Mouse (Mus musculus): ENCODE results near the gene Wbp2nl. TPM values are rescaled to one million over a fixed set of nuclear protein-coding genes. Genes with fewer than 3 reads are reported as not detected.

Wbp2nl gene
- polyA plus RNA-seq, 1 experiment from 2014 or later = 0.22 TPM

DNA sequence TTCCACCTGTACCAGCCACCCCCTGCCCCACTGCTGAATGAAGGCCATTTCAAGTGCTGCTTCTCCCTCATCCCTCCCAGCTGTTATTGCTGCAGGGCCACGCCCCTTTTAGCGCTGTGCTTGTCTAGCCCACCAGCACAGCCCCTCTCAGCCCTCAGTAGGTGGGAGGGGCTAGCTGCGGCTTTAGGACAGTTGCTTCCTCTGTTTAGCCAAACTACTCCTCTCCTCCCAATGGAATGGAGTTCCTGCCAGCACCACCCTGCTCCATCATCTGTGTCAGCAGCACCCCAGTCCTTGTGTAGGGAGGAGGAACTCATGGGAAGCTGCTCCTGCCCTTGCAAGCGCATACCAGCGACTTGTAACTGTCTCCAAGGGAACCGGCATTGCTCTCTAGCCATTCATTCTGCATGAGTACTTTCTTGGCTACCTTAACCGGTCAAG lies 5.5 kb upstream of the Wbp2nl start:
- Histone ChIP-seq H3K4me3 (ENCODE audit: low read length) (no peak overlapping the region), H3K27ac (ENCODE audit: low read length) (no peak overlapping the region), H3K36me3 (ENCODE audit: control insufficient read depth, insufficient read depth) (no peaks in the 10 kb centered on the region), H3K4me1 (ENCODE audit: control insufficient read depth, insufficient read depth, low read length) (peaks cover 9% of the 10 kb centered on the region), H3K4me2 (ENCODE audit: low read depth, low read length) (peak overlapping the region; percentile 25; the same call in 1 of the 2 replicates), H3K27me3 (ENCODE audit: control insufficient read depth, insufficient read depth, low read length) (no peaks in the 10 kb centered on the region), H3K9me3 (replicated peaks; ENCODE audit: control insufficient read depth, low read length) (no peaks in the 10 kb centered on the region), H3K9ac (ENCODE audit: low read length) (no peak overlapping the region)
- WGBS = 9% methylated on average over 7 of the region's 7 CpGs
- ATAC-seq (replicated peaks; ENCODE audit: extremely low read depth, insufficient read depth, low FRiP score) = no peak

DNA sequence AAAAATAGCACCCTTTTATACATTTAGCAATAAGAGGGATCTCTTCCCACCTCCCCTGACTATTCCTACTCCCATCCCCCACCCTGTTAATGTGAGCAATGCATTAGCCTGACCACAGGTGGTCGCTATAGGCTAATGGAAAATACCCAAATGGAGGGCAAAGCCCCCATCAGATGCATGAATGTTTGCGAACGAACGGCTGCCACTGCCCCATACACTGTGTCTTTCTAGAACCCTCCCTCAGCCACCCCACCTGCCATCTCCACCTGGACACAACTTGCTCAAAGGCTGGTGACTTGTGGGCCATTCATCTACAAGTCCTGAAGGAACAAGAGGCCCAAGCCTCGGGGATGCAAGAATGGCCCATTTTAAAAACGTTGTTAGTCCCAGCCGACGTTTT lies 4.7 kb upstream of the Wbp2nl start:
- 40% methylated on average over 8 of the region's 8 CpGs for WGBS

DNA sequence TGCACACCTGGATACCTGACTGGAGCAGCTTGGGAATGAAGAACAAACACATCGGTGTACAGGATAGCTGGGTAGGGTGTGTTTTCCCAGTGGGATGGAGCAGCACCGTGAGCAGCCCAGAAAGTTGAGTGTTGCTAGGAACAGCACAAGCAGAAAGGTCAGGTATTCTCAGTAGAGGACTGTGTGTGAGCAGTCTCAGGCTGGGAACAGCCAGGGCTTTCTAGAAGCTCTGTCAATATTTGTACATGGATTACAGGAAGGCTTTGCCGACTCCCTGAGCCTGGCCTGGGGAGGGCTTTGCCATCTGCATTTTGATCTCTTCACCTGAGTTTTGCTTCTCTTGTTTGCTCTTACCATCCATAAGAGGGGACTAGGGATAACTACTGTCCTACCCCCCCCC lies 8.4 kb downstream of the Wbp2nl start:
- H3K27me3 ChIP-seq (ENCODE audit: control insufficient read depth, insufficient read depth, low read length) = no peaks in the 10 kb centered on the region

More for the DNA sequence above, 4.7 kb upstream of the Wbp2nl start:
- H3K9me3 ChIP-seq (replicated peaks; ENCODE audit: control insufficient read depth, low read length) = no peaks in the 10 kb centered on the region
- H3K36me3 ChIP-seq (ENCODE audit: control insufficient read depth, insufficient read depth) = no peaks in the 10 kb centered on the region
- H3K4me2 ChIP-seq (ENCODE audit: low read depth, low read length) = no peak overlapping the region
- H3K27me3 ChIP-seq (ENCODE audit: control insufficient read depth, insufficient read depth, low read length) = no peaks in the 10 kb centered on the region
- peaks cover 9% of the 10 kb centered on the region for H3K4me1 ChIP-seq (ENCODE audit: control insufficient read depth, insufficient read depth, low read length)
- no peak overlapping the region for H3K27ac ChIP-seq (ENCODE audit: low read length)
- H3K4me3 ChIP-seq (ENCODE audit: low read length) = no peak overlapping the region
- H3K9ac ChIP-seq (ENCODE audit: low read length) = no peak overlapping the region
- 0 out of 2 replicates have a peak, but pooled peaks have one; percentile 23 for ATAC-seq (replicated peaks; ENCODE audit: extremely low read depth, insufficient read depth, low FRiP score)

DNA sequence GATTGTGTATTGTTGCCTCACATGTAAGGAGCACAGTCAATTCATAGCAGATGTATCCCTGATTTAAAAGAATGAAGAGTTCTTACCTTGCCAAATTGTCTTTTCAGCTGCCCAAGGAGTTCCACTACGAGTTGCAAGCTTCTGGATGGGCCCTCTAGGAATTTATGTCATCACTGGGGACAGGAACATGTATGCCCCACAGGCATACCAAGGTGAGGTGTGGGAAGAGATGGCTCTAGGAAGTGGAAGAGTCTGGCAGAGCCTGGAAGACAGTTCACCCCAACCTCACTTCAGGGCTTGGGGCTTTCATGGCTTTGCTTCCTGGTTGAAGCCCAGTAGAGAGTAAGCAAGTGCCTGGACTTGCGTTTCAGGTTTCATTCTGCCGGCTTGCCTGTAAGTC lies 9.7 kb downstream of the Wbp2nl start:
- Histone ChIP-seq H3K4me2 (ENCODE audit: low read depth, low read length) (no peak overlapping the region), H3K36me3 (ENCODE audit: control insufficient read depth, insufficient read depth) (no peaks in the 10 kb centered on the region), H3K4me1 (ENCODE audit: control insufficient read depth, insufficient read depth, low read length) (no peaks in the 10 kb centered on the region), H3K9me3 (replicated peaks; ENCODE audit: control insufficient read depth, low read length) (no peaks in the 10 kb centered on the region), H3K27me3 (ENCODE audit: control insufficient read depth, insufficient read depth, low read length) (no peaks in the 10 kb centered on the region), H3K27ac (ENCODE audit: low read length) (no peak overlapping the region), H3K9ac (ENCODE audit: low read length) (no peak overlapping the region), H3K4me3 (ENCODE audit: low read length) (no peak overlapping the region)
- whole genome bisulfite sequencing = 74% methylated on average over 3 of the region's 3 CpGs
- no peak for ATAC-seq (replicated peaks; ENCODE audit: extremely low read depth, insufficient read depth, low FRiP score)

More for the DNA sequence above, 8.4 kb downstream of the Wbp2nl start:
- Histone ChIP-seq H3K27ac (ENCODE audit: low read length) (no peak overlapping the region), H3K9ac (ENCODE audit: low read length) (no peak overlapping the region), H3K36me3 (ENCODE audit: control insufficient read depth, insufficient read depth) (no peaks in the 10 kb centered on the region), H3K9me3 (replicated peaks; ENCODE audit: control insufficient read depth, low read length) (no peaks in the 10 kb centered on the region), H3K4me2 (ENCODE audit: low read depth, low read length) (no peak overlapping the region), H3K4me1 (ENCODE audit: control insufficient read depth, insufficient read depth, low read length) (no peaks in the 10 kb centered on the region), H3K4me3 (ENCODE audit: low read length) (no peak overlapping the region)
- ATAC-seq (replicated peaks; ENCODE audit: extremely low read depth, insufficient read depth, low FRiP score) = no peak
- WGBS = 66% methylated on average over 3 of the region's 3 CpGs

DNA sequence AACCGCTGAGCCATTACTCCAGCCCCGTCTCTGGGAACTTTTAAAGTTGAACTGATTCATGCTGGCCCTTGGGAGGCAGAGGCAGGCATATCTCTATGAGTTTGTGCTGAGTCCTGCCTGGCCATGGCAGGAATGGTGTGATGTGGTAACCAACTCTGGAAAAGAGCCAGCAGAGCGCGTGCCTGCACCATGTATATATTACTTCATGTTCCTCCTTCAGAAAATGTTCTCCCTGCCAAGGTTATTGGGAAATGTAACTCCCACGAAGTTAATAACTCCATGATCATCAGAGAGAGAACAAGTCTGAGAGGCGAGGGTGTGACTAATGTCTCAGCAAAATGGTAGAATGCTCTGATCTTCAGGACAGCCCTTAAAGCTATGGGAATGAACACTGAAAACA lies 19.1 kb downstream of the Wbp2nl start:
- H3K4me1 ChIP-seq (ENCODE audit: control insufficient read depth, insufficient read depth, low read length) = no peaks in the 10 kb centered on the region
- H3K9ac ChIP-seq (ENCODE audit: low read length) = no peak overlapping the region
- no peaks in the 10 kb centered on the region for H3K27me3 ChIP-seq (ENCODE audit: control insufficient read depth, insufficient read depth, low read length)
- no peak overlapping the region for H3K27ac ChIP-seq (ENCODE audit: low read length)
- 78% methylated on average over 6 of the region's 6 CpGs for WGBS
- H3K36me3 ChIP-seq (ENCODE audit: control insufficient read depth, insufficient read depth) = no peaks in the 10 kb centered on the region
- no peak overlapping the region for H3K4me2 ChIP-seq (ENCODE audit: low read depth, low read length)
- H3K4me3 ChIP-seq (ENCODE audit: low read length) = no peak overlapping the region
- ATAC-seq (replicated peaks; ENCODE audit: extremely low read depth, insufficient read depth, low FRiP score) = no peak
- no peaks in the 10 kb centered on the region for H3K9me3 ChIP-seq (replicated peaks; ENCODE audit: control insufficient read depth, low read length)

DNA sequence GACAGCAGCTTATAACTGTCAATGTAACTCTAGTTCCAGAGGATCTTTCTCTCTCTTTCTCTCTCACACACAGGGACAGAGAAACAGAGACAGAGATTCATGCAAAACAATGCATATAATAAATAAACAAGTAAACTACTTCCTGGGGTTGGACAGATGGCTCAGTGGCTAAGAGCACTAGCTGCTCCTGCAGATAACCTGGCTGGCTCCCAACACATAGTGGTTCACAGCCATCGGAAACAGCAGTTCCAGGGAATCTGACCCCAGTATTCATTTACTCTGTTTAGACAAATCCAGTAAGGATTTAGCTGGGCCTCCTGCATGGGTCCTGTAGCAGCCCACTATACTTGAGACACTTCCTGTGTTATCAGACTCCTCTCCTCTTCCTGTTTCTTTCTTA lies 20.9 kb downstream of the Wbp2nl start:
- WGBS = 32% methylated on average over 1 of the region's 1 CpGs
- Histone ChIP-seq H3K9ac (ENCODE audit: low read length) (no peak overlapping the region), H3K36me3 (ENCODE audit: control insufficient read depth, insufficient read depth) (no peaks in the 10 kb centered on the region), H3K4me2 (ENCODE audit: low read depth, low read length) (no peak overlapping the region), H3K4me3 (ENCODE audit: low read length) (no peak overlapping the region), H3K27ac (ENCODE audit: low read length) (no peak overlapping the region), H3K27me3 (ENCODE audit: control insufficient read depth, insufficient read depth, low read length) (no peaks in the 10 kb centered on the region), H3K9me3 (replicated peaks; ENCODE audit: control insufficient read depth, low read length) (no peaks in the 10 kb centered on the region), H3K4me1 (ENCODE audit: control insufficient read depth, insufficient read depth, low read length) (no peaks in the 10 kb centered on the region)
- ATAC-seq (replicated peaks; ENCODE audit: extremely low read depth, insufficient read depth, low FRiP score) = no peak

DNA sequence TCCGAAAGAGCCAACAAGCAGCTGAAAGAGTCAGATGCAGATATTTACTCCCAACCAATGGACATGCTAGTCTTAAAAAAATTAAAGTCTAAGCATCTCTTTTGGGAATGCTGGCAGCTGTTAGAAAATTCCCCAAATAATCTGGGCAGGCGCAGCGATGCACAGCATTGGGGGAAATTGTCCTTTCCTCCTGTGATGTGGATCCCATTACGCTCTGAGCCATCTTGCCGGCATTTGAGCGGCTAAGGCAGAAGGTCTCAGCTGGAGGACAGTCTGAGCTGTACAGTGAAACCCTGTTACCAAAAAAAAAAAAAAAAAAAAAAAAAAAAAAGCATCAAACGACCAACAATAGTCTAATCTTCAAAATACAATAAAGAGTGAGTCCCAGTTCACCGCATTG lies 23.4 kb downstream of the Wbp2nl start:
- no peak for ATAC-seq (replicated peaks; ENCODE audit: extremely low read depth, insufficient read depth, low FRiP score)

DNA sequence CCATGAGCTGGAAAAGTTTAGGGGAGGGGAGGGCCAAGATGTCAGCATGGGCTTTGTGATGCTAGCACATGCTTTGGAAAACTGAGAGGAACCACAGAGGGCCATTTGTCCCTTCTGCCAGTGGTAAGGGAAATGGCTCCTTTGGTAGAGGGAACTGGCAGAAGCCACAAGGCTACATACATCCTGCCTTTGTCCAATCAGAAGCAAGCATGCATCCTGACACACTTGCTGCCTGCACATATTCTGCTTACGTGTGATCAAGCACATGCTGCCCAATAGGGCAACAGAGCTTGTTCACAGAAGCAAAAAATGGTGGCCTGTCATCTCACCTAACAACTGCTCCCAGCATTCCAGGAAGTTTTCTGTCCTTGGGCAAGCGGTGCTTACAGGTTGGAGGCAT lies 26.6 kb downstream of the Wbp2nl start:
- no peak overlapping the region for H3K4me3 ChIP-seq (ENCODE audit: low read length)
- H3K4me2 ChIP-seq (ENCODE audit: low read depth, low read length) = no peak overlapping the region
- H3K27ac ChIP-seq (ENCODE audit: low read length) = no peak overlapping the region
- no peak for ATAC-seq (replicated peaks; ENCODE audit: extremely low read depth, insufficient read depth, low FRiP score)
- WGBS = 61% methylated on average over 2 of the region's 2 CpGs
- H3K36me3 ChIP-seq (ENCODE audit: control insufficient read depth, insufficient read depth) = peaks cover 8% of the 10 kb centered on the region
- H3K27me3 ChIP-seq (ENCODE audit: control insufficient read depth, insufficient read depth, low read length) = no peaks in the 10 kb centered on the region
- H3K9ac ChIP-seq (ENCODE audit: low read length) = no peak overlapping the region
- H3K4me1 ChIP-seq (ENCODE audit: control insufficient read depth, insufficient read depth, low read length) = no peaks in the 10 kb centered on the region
- H3K9me3 ChIP-seq (replicated peaks; ENCODE audit: control insufficient read depth, low read length) = no peaks in the 10 kb centered on the region

More for the DNA sequence above, 23.4 kb downstream of the Wbp2nl start:
- Histone ChIP-seq H3K36me3 (ENCODE audit: control insufficient read depth, insufficient read depth) (no peaks in the 10 kb centered on the region), H3K27me3 (ENCODE audit: control insufficient read depth, insufficient read depth, low read length) (no peaks in the 10 kb centered on the region), H3K9ac (ENCODE audit: low read length) (no peak overlapping the region), H3K4me3 (ENCODE audit: low read length) (no peak overlapping the region), H3K4me2 (ENCODE audit: low read depth, low read length) (no peak overlapping the region), H3K9me3 (replicated peaks; ENCODE audit: control insufficient read depth, low read length) (no peaks in the 10 kb centered on the region), H3K4me1 (ENCODE audit: control insufficient read depth, insufficient read depth, low read length) (no peaks in the 10 kb centered on the region), H3K27ac (ENCODE audit: low read length) (no peak overlapping the region)
- 75% methylated on average over 8 of the region's 8 CpGs for WGBS

DNA sequence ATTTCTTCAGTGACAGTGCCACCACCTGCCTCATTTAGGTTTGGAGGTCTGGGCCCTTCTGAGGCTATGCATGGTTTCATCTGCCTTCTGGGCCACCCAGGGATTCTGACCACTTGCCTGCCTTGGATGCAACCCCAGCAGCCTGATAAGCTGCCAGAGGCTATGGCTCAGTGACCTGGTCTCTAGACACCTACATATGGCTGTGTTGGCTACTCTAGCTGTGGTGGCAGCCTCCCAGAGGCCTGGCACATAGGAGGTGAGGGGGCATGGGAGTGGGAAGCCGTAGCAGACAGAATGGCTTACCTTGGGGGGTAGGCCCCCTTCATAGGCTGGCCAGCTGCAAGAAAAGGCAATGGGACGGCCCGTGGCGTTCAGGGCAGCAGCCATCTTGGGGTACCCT lies 36.4 kb downstream of the Wbp2nl start:
- peaks cover 21% of the 10 kb centered on the region for H3K36me3 ChIP-seq (ENCODE audit: control insufficient read depth, insufficient read depth)
- no peak overlapping the region for H3K27ac ChIP-seq (ENCODE audit: low read length)
- H3K9ac ChIP-seq (ENCODE audit: low read length) = no peak overlapping the region
- no peak for ATAC-seq (replicated peaks; ENCODE audit: extremely low read depth, insufficient read depth, low FRiP score)
- no peaks in the 10 kb centered on the region for H3K27me3 ChIP-seq (ENCODE audit: control insufficient read depth, insufficient read depth, low read length)
- H3K4me3 ChIP-seq (ENCODE audit: low read length) = no peak overlapping the region
- no peaks in the 10 kb centered on the region for H3K9me3 ChIP-seq (replicated peaks; ENCODE audit: control insufficient read depth, low read length)
- 96% methylated on average over 4 of the region's 4 CpGs for WGBS
- H3K4me2 ChIP-seq (ENCODE audit: low read depth, low read length) = no peak overlapping the region
- peaks cover 9% of the 10 kb centered on the region for H3K4me1 ChIP-seq (ENCODE audit: control insufficient read depth, insufficient read depth, low read length)

DNA sequence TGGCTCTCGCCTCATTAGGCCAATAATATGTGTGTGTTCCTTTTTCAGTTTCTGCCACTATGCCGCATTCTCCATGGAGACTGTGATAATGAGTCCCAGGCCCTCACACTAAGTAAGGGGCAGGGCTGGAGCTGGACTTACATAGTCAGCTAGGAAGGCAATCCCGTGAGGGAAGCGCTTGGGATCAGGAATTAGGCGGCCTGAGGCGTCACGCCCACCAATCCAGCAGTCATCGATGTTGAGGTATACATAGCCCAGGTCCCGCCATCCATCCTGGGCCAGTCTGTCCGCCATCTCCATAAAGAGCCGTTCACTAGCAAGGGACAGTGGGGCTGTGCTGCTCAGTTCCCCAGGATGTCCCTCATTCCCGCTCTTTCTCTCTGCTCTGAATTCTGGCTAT lies 37.9 kb downstream of the Wbp2nl start:
- H3K4me3 ChIP-seq (ENCODE audit: low read length) = no peak overlapping the region
- 88% methylated on average over 12 of the region's 12 CpGs for WGBS
- no peaks in the 10 kb centered on the region for H3K27me3 ChIP-seq (ENCODE audit: control insufficient read depth, insufficient read depth, low read length)
- no peak overlapping the region for H3K9ac ChIP-seq (ENCODE audit: low read length)
- H3K9me3 ChIP-seq (replicated peaks; ENCODE audit: control insufficient read depth, low read length) = no peaks in the 10 kb centered on the region
- H3K27ac ChIP-seq (ENCODE audit: low read length) = no peak overlapping the region
- H3K4me1 ChIP-seq (ENCODE audit: control insufficient read depth, insufficient read depth, low read length) = peaks cover 19% of the 10 kb centered on the region
- H3K4me2 ChIP-seq (ENCODE audit: low read depth, low read length) = no peak overlapping the region
- ATAC-seq (replicated peaks; ENCODE audit: extremely low read depth, insufficient read depth, low FRiP score) = no peak
- H3K36me3 ChIP-seq (ENCODE audit: control insufficient read depth, insufficient read depth) = peaks cover 18% of the 10 kb centered on the region
